Mouse (Mus musculus) NIH3T3 (cell line): ENCODE results near the gene Golga1.
A peak's percentile ranks its signal among the peaks of the same experiment; 100 is the strongest.

ENCODE experiments used
- DNase-seq: peaks from one replicate; pipeline ENCODE4 v3.0.0-alpha.2; 2012; ENCODE audit warnings: low read depth

Gene Golga1

GRCm38 (mm10) chr2:39006149-39006730 is 59.1 kb downstream of the Golga1 start:
- DNase-seq, result no peak

- peak; percentile 73 for DNase-seq
These were observed 59.7 kb downstream of the Golga1 start, which contains the start of gene Rpl35 for GRCm38 (mm10) chr2:39005574-39006079. Gene Rpl35 (minus strand): TSS chr2:39005624.

GRCm38 (mm10) chr2:39004880-39005435 is 60.4 kb downstream of the Golga1 start, which contains the start of gene Arpc5l:
Gene Arpc5l (plus strand): TSS chr2:39005348.
- peak; percentile 95 for DNase-seq

GRCm38 (mm10) chr2:39004372-39004771 is 61.0 kb downstream of the Golga1 start:
- DNase-seq, result peak; percentile 59

- no peak for DNase-seq
These were observed 61.8 kb downstream of the Golga1 start for GRCm38 (mm10) chr2:39003512-39003911.

GRCm38 (mm10) chr2:39003106-39003505 is 62.2 kb downstream of the Golga1 start:
- no peak for DNase-seq

- no peak for DNase-seq
These were observed 63.5 kb downstream of the Golga1 start for GRCm38 (mm10) chr2:39001866-39002265.

- no peak for DNase-seq
These were observed 64.8 kb downstream of the Golga1 start for GRCm38 (mm10) chr2:39000587-39000919.

- DNase-seq, result no peak
These were observed 65.3 kb downstream of the Golga1 start for GRCm38 (mm10) chr2:38999910-39000586.

- no peak for DNase-seq
These were observed 66.0 kb downstream of the Golga1 start for GRCm38 (mm10) chr2:38999381-38999780.

GRCm38 (mm10) chr2:38997386-38998374 is 67.7 kb downstream of the Golga1 start, which contains the start of gene Wdr38:
Gene Wdr38 (plus strand): TSS chr2:38997476.
- DNase-seq, result peak; percentile 92

- DNase-seq, result no peak
These were observed 72.9 kb downstream of the Golga1 start for GRCm38 (mm10) chr2:38992452-38992851.

GRCm38 (mm10) chr2:38992004-38992403 is 73.3 kb downstream of the Golga1 start:
- DNase-seq, result no peak

GRCm38 (mm10) chr2:38988929-38989328 is 76.4 kb downstream of the Golga1 start:
- no peak for DNase-seq

GRCm38 (mm10) chr2:38987803-38988510 is 77.4 kb downstream of the Golga1 start:
- DNase-seq, result no peak

- no peak for DNase-seq
These were observed 78.0 kb downstream of the Golga1 start for GRCm38 (mm10) chr2:38987371-38987770.

- peak; percentile 95 for DNase-seq
These were observed 78.8 kb downstream of the Golga1 start for GRCm38 (mm10) chr2:38986580-38986979.

- no peak for DNase-seq
These were observed 81.9 kb downstream of the Golga1 start for GRCm38 (mm10) chr2:38983456-38983855.

- no peak for DNase-seq
These were observed 87.5 kb downstream of the Golga1 start for GRCm38 (mm10) chr2:38977837-38978236.

- DNase-seq, result no peak
These were observed 89.2 kb downstream of the Golga1 start for GRCm38 (mm10) chr2:38975941-38976805.
